24 mouse cellular contexts compared by ENCODE assay signal in genomic region chr11:78202372-78202771, GRCm38 (mm10). TPM values are rescaled to one million over a fixed set of nuclear protein-coding genes. Genes with fewer than 3 reads are reported as not detected.
DNase-seq lines count a peak whose midpoint lies in the region; ATAC-seq and TF ChIP-seq lines count a peak whose summit lies in the region.
"Had no signal": no experiment of that assay in that cellular context is flagged by ENCODE, and none has a peak within 500 bp of the region (broad histone marks: within the 10 kb centered on the region; RNA-seq: fewer than 3 reads in every experiment).

No protein-coding gene starts in this region.

- peaks cover 7% of the 10 kb centered on the region for H3K36me3 ChIP-seq in liver, adult 2 months (ENCODE audit: control insufficient read depth, insufficient read depth, low read length)
- peaks cover 23% of the 10 kb centered on the region for H3K36me3 ChIP-seq in liver, embryonic 11.5 days (ENCODE audit: control insufficient read depth, insufficient read depth, low read length)
- H3K36me3 ChIP-seq in MEL (ENCODE audit: control insufficient read depth in 1 of 2, insufficient read depth in 2 of 2, low read length in 2 of 2) = peaks cover 0 to 3% of the 10 kb centered on the region in 2 experiments; a peak in 1 of 4 replicates

- peak overlapping the region; percentile 61 for H3K27ac ChIP-seq in liver, adult 2 months (replicated peaks; ENCODE audit: insufficient read depth, low read depth, low read length)
- no peak overlapping the region for H3K27ac ChIP-seq in liver, embryonic 11.5 days (ENCODE audit: low read depth, low read length)
- no peak overlapping the region for H3K27ac ChIP-seq in MEL (ENCODE audit: control insufficient read depth, low read depth, low read length)
- H3K27ac ChIP-seq: forebrain, embryonic 10.5 days; forebrain, embryonic 13.5 days; heart, adult 2 months; hindbrain, embryonic 12.5 days; hindbrain, embryonic 15.5 days had no signal

- no peak for TF ChIP-seq EP300 in MEL (IDR thresholded peaks at IDR 0.05; ENCODE audit: low read depth in 1 of 2, low read length in 2 of 2)

- H3K4me3 ChIP-seq in liver, adult 2 months (ENCODE audit: insufficient read depth, low read depth, low read length) = no peak overlapping the region
- H3K4me3 ChIP-seq in liver, embryonic 11.5 days (ENCODE audit: low read depth, low read length) = no peak overlapping the region
- H3K4me3 ChIP-seq in MEL (ENCODE audit: control insufficient read depth in 1 of 2, insufficient read depth in 1 of 2, low read depth in 2 of 2, low read length in 2 of 2) = no peak overlapping the region
- H3K4me3 ChIP-seq: forebrain, embryonic 10.5 days; forebrain, embryonic 13.5 days; heart, adult 2 months; hindbrain, embryonic 12.5 days; hindbrain, embryonic 15.5 days had no signal

- peak; percentile 42 for DNase-seq in kidney, adult 9 months
- DNase-seq in kidney, postnatal 4 days = no peak
- DNase-seq in liver, adult 2 months (ENCODE audit: extremely low read depth, low read depth, low spot score) = peak; percentile 76
- no peak for DNase-seq in liver, embryonic 11.5 days (ENCODE audit: low spot score)
- DNase-seq in MEL (ENCODE audit: low read depth, low spot score) (no peak), adipocyte (ENCODE audit: low spot score) (peak; percentile 76)
- DNase-seq in adrenal gland, adult (ENCODE audit: inconsistent age in 2 of 2, low spot score in 1 of 2) = no peak
- DNase-seq: adrenal gland, adult 8-10 months; adrenal gland, postnatal 25 days; cerebellum, adult 18-20 months; cerebellum, adult 9-10 months; cerebellum, postnatal 14 days; gastrocnemius, postnatal 10 days; gastrocnemius, postnatal 36 days; heart, adult 2 months had no signal

- H3K4me1 ChIP-seq in liver, adult 2 months (ENCODE audit: control insufficient read depth, insufficient read depth, low read length) = peaks cover 8% of the 10 kb centered on the region
- no peaks in the 10 kb centered on the region for H3K4me1 ChIP-seq in liver, embryonic 11.5 days (replicated peaks; ENCODE audit: control insufficient read depth, insufficient read depth, low read length)
- H3K4me1 ChIP-seq in MEL (ENCODE audit: control insufficient read depth in 1 of 2, insufficient read depth in 2 of 2, low read length in 2 of 2) = no peaks in the 10 kb centered on the region
- H3K4me1 ChIP-seq: forebrain, embryonic 13.5 days; hindbrain, embryonic 15.5 days had no signal

- H3K4me2 ChIP-seq in liver, embryonic 11.5 days = no peak overlapping the region
- H3K4me2 ChIP-seq: forebrain, embryonic 13.5 days; heart, embryonic 11.5 days; hindbrain, embryonic 12.5 days; hindbrain, embryonic 15.5 days had no signal

- no peak for TF ChIP-seq RAD21 in MEL (IDR thresholded peaks at IDR 0.05; ENCODE audit: low read depth, low read length)

- WGBS in liver, adult 2 months = 32% methylated on average over 3 of the region's 3 CpGs
- WGBS in liver, embryonic 11.5 days = 82% methylated on average over 3 of the region's 3 CpGs

- no peaks in the 10 kb centered on the region for H3K79me2 ChIP-seq in liver, adult 2 months (ENCODE audit: control insufficient read depth, insufficient read depth, low read length)
- no peaks in the 10 kb centered on the region for H3K79me2 ChIP-seq in MEL (ENCODE audit: control insufficient read depth, insufficient read depth, low read length, poor library complexity)

- H3K9me3 ChIP-seq in liver, embryonic 11.5 days (ENCODE audit: control insufficient read depth, low read length) = no peaks in the 10 kb centered on the region
- H3K9me3 ChIP-seq in MEL (replicated peaks; ENCODE audit: insufficient read depth, low read length) = no peaks in the 10 kb centered on the region
- H3K9me3 ChIP-seq: forebrain, embryonic 10.5 days; forebrain, embryonic 13.5 days; hindbrain, embryonic 12.5 days; hindbrain, embryonic 15.5 days had no signal

- peak overlapping the region; percentile 31; the same call in 1 of the 2 replicates for H3K9ac ChIP-seq in liver, adult 2 months (ENCODE audit: low read depth, low read length)
- H3K9ac ChIP-seq in liver, embryonic 11.5 days (ENCODE audit: low read depth, low read length) = no peak overlapping the region
- H3K9ac ChIP-seq in MEL (ENCODE audit: control insufficient read depth, low read depth, low read length, poor library complexity, severe bottlenecking) = no peak overlapping the region
- H3K9ac ChIP-seq: forebrain, embryonic 13.5 days; hindbrain, embryonic 12.5 days; hindbrain, embryonic 15.5 days had no signal

- TF ChIP-seq POLR2A in liver, adult 2 months (IDR thresholded peaks at IDR 0.05; ENCODE audit: extremely low read depth, insufficient read depth, low read length) = no peak
- TF ChIP-seq POLR2A in MEL (IDR thresholded peaks at IDR 0.05; ENCODE audit: control insufficient read depth in 1 of 2, insufficient read depth in 1 of 2, low read depth in 1 of 2, low read length in 2 of 2, poor library complexity in 1 of 2) = no peak

- no peak for ATAC-seq in liver, embryonic 11.5 days (replicated peaks; ENCODE audit: low FRiP score)
- ATAC-seq: CD4-positive, CD25-positive, alpha-beta regulatory T cell, adult 4 months; forebrain, embryonic 13.5 days; forebrain, embryonic 16.5 days; Patski had no signal

- no peak for TF ChIP-seq CTCF in liver, adult 2 months (IDR thresholded peaks at IDR 0.05; ENCODE audit: low read depth, low read length)
- TF ChIP-seq CTCF in MEL (IDR thresholded peaks at IDR 0.05 in 2 of 3, conservative IDR thresholded peaks at IDR 0.05 in 1 of 3; ENCODE audit: control insufficient read depth in 1 of 3, insufficient read depth in 1 of 3, low read depth in 2 of 3, low read length in 3 of 3, poor library complexity in 1 of 3, severe bottlenecking in 1 of 3) = no peak

- H3K27me3 ChIP-seq in liver, adult 2 months (ENCODE audit: control insufficient read depth, insufficient read depth, low read length) = no peaks in the 10 kb centered on the region
- H3K27me3 ChIP-seq in liver, embryonic 11.5 days (replicated peaks; ENCODE audit: control insufficient read depth, insufficient read depth, low read length) = no peaks in the 10 kb centered on the region
- no peaks in the 10 kb centered on the region for H3K27me3 ChIP-seq in MEL (ENCODE audit: control insufficient read depth in 1 of 2, insufficient read depth in 2 of 2, low read length in 2 of 2)
- H3K27me3 ChIP-seq: forebrain, embryonic 13.5 days; hindbrain, embryonic 12.5 days; hindbrain, embryonic 15.5 days; Patski had no signal

TF ChIP-seq in MEL, 35 proteins besides CTCF, POLR2A, EP300 and RAD21:
- TF ChIP-seq TCF12 (IDR thresholded peaks at IDR 0.05; ENCODE audit: low read depth, low read length) (no peak), ZNF384 (IDR thresholded peaks at IDR 0.05; ENCODE audit: low read depth, low read length) (peak; percentile 53)

RNA-seq across cellular contexts. Expression of gene Proca1, which starts 9.2 kb away (rescaled TPM):
- 0.55 and 0.60 TPM in 2 replicates for total RNA-seq in liver, adult 2 months (2014; rRNA removed)
- 0.24 and 0.35 TPM in 2 replicates for polyA plus RNA-seq in liver, adult 2 months (2012; rRNA removed)
- 1.6 and 2.5 TPM in 2 replicates for polyA plus RNA-seq in liver, embryonic 11.5 days (2014; fragmentation: Nextera tagmentation; extraction: Ambion mirVana)
- 0.15 and 0.16 TPM in 2 replicates for total RNA-seq in MEL (2012; rRNA removed)
- under 1 TPM in 1 of 2 experiments, not detected in 1; 0.54 TPM for polyA plus RNA-seq in MEL (2012; ENCODE audit: insufficient read depth in 1 of 2, insufficient read length in 2 of 2, low read depth in 1 of 2, low replicate concordance in 2 of 2, missing spikeins in 1 of 2)
- total RNA-seq: granulocyte monocyte progenitor cell, adult 5-6 weeks had no signal

RNA-seq across cellular contexts. Expression of gene Rab34, which starts 14.1 kb away (rescaled TPM):
- 2.6 and 2.8 TPM in 2 replicates for total RNA-seq in liver, adult 2 months (2014; rRNA removed)
- polyA plus RNA-seq in liver, adult 2 months (2012; rRNA removed) = 5.2 and 5.3 TPM in 2 replicates
- 42.6 and 45.3 TPM in 2 replicates for polyA plus RNA-seq in liver, embryonic 11.5 days (2014; fragmentation: Nextera tagmentation; extraction: Ambion mirVana)
- total RNA-seq in MEL (2012; rRNA removed) = 20.8 TPM in 2 replicates
- polyA plus RNA-seq in MEL (2012; ENCODE audit: insufficient read depth in 1 of 2, insufficient read length in 2 of 2, low read depth in 1 of 2, low replicate concordance in 2 of 2, missing spikeins in 1 of 2) = 10 to 100 TPM in 1 of 2 experiments, not detected in 1; 42.9 TPM
- polyA plus RNA-seq: CD4-positive, CD25-positive, alpha-beta regulatory T cell, adult 4 months had no signal

RNA-seq across cellular contexts. Expression of gene Rpl23a, which starts 19.0 kb away (rescaled TPM):
- total RNA-seq in liver, adult 2 months (2014; rRNA removed) = 318 and 352 TPM in 2 replicates
- polyA plus RNA-seq in liver, adult 2 months (2012; rRNA removed) = 88.5 and 110 TPM in 2 replicates
- 1,588 and 1,766 TPM in 2 replicates for polyA plus RNA-seq in liver, embryonic 11.5 days (2014; fragmentation: Nextera tagmentation; extraction: Ambion mirVana)
- 3,920 and 4,112 TPM in 2 replicates for total RNA-seq in MEL (2012; rRNA removed)
- 1,000 to 10,000 TPM in 1 of 2 experiments, not detected in 1; 2,892 TPM for polyA plus RNA-seq in MEL (2012; ENCODE audit: insufficient read depth in 1 of 2, insufficient read length in 2 of 2, low read depth in 1 of 2, low replicate concordance in 2 of 2, missing spikeins in 1 of 2)

RNA-seq across cellular contexts. Expression of gene Tlcd1, which starts 25.9 kb away (rescaled TPM):
- 44.8 and 50.7 TPM in 2 replicates for total RNA-seq in liver, adult 2 months (2014; rRNA removed)
- 46.6 and 61.5 TPM in 2 replicates for polyA plus RNA-seq in liver, adult 2 months (2012; rRNA removed)
- 52.5 and 57.5 TPM in 2 replicates for polyA plus RNA-seq in liver, embryonic 11.5 days (2014; fragmentation: Nextera tagmentation; extraction: Ambion mirVana)
- 16.2 and 28.3 TPM in 2 replicates for total RNA-seq in MEL (2012; rRNA removed)
- polyA plus RNA-seq in MEL (2012; ENCODE audit: insufficient read depth in 1 of 2, insufficient read length in 2 of 2, low read depth in 1 of 2, low replicate concordance in 2 of 2, missing spikeins in 1 of 2) = 10 to 100 TPM in 1 of 2 experiments, not detected in 1; 23.3 TPM

RNA-seq across cellular contexts. Expression of gene Nek8, which starts 25.9 kb away (rescaled TPM):
- total RNA-seq in liver, adult 2 months (2014; rRNA removed) = 4.1 and 5.2 TPM in 2 replicates
- polyA plus RNA-seq in liver, adult 2 months (2012; rRNA removed) = 5.2 and 7.2 TPM in 2 replicates
- 13.1 and 14.3 TPM in 2 replicates for polyA plus RNA-seq in liver, embryonic 11.5 days (2014; fragmentation: Nextera tagmentation; extraction: Ambion mirVana)
- total RNA-seq in MEL (2012; rRNA removed) = 6.0 and 7.5 TPM in 2 replicates
- 10 to 100 TPM in 1 of 2 experiments, not detected in 1; 10.1 TPM for polyA plus RNA-seq in MEL (2012; ENCODE audit: insufficient read depth in 1 of 2, insufficient read length in 2 of 2, low read depth in 1 of 2, low replicate concordance in 2 of 2, missing spikeins in 1 of 2)

Comparison
In these comparisons a context has a peak if more than half of its experiments do, and no peak if none do; other contexts are left out.
1. DNase-seq: peak in kidney, adult 9 months (single experiment), liver, adult 2 months (single experiment) and adipocyte (single experiment); none in kidney, postnatal 4 days (0 of 2), liver, embryonic 11.5 days (single experiment), MEL (single experiment) and adrenal gland, adult (0 of 2).